Mouse (Mus musculus) limb, embryonic 12.5 days (tissue): ENCODE data around the gene Pofut2. TPM values are rescaled to one million over a fixed set of nuclear protein-coding genes. Genes with fewer than 3 reads are reported as not detected.

ENCODE experiments used
- ATAC-seq: fragments of 200-750 bp; cut with Nextera tagmentation; 2 replicates; pipeline ENCODE4 v1.8.0; 2017; ENCODE audit warnings: low read depth, moderate TSS enrichment; ENCODE audit not compliant: insufficient number of reproducible peaks, insufficient read depth, low FRiP score, low TSS enrichment
- H3K27ac ChIP-seq: fragments of 300-500 bp; sonication (generic); 2 replicates; pipeline ENCODE4 v1.5.1; 2016; ENCODE audit warnings: mild to moderate bottlenecking, moderate library complexity
- H3K27me3 ChIP-seq: fragments of 300-500 bp; sonication (generic); 2 replicates; pipeline ENCODE4 v1.6.1; 2016; ENCODE audit warnings: mild to moderate bottlenecking, moderate library complexity
- H3K36me3 ChIP-seq: fragments of 300-500 bp; sonication (generic); 2 replicates; pipeline ENCODE4 v1.6.1; 2016; ENCODE audit warnings: mild to moderate bottlenecking, moderate library complexity
- H3K4me1 ChIP-seq: fragments of 300-500 bp; sonication (generic); replicated peaks from 2 replicates; pipeline ENCODE4 v1.6.1; 2016
- H3K4me2 ChIP-seq: fragments of 300-500 bp; sonication (generic); 2 replicates; pipeline ENCODE4 v1.6.1; 2016; ENCODE audit warnings: mild to moderate bottlenecking, moderate library complexity
- H3K4me3 ChIP-seq: fragments of 300-500 bp; sonication (generic); replicated peaks from 2 replicates; pipeline ENCODE4 v1.5.1; 2016; ENCODE audit warnings: mild to moderate bottlenecking
- H3K9ac ChIP-seq: fragments of 300-500 bp; sonication (generic); replicated peaks from 2 replicates; pipeline ENCODE4 v1.6.1; 2016; ENCODE audit warnings: mild to moderate bottlenecking, moderate library complexity
- H3K9me3 ChIP-seq: fragments of 300-500 bp; sonication (generic); 2 replicates; pipeline ENCODE4 v1.6.1; 2016; ENCODE audit warnings: mild to moderate bottlenecking, moderate library complexity
- WGBS: fragments of 180-500 bp; shearing (Covaris S2); methylation state at CpG from one replicate; pipeline ENCODE4 v1.1.7; 2016; 5-methylcytosine and 5-hydroxymethylcytosine counted together
- polyA plus RNA-seq: library from polyadenylated mRNA; unstranded; fragments of >200 nt; fragmentation: Nextera tagmentation; extraction: Ambion mirVana; gene quantifications from 2 replicates; pipeline ENCODE4 v1.2.1, GENCODE M21; 2016

Gene Pofut2
- polyA plus RNA-seq, 1 experiment from 2014 or later = 95.6 TPM

DNA sequence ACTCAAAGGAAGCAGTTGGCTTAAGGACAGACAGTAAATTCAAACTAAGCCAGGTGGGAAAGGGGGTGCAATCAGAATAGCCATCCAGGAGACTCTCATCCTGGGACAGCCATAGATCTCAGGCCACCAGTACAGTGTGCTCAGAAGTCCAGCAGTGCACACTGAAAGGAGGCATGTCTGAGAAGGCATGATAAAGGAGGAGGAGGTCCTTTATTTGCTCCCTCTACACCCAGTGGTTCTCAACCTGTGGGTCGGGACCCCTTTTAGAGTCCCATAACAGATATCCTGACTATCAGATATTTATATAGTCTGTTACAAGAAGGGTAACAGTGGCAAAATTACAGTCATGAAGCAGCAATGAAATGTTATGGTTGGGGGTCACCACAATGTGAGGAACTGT, 25.8 kb upstream of the Pofut2 start:
- no peak overlapping the region for H3K4me2 ChIP-seq
- peaks cover 17% of the 10 kb centered on the region for H3K4me1 ChIP-seq
- 0 out of 2 replicates have a peak, but pooled peaks cover 4% of the 10 kb centered on the region for H3K9me3 ChIP-seq
- H3K4me3 ChIP-seq = no peak overlapping the region
- no peak for ATAC-seq
- 78% methylated on average over 1 of the region's 1 CpGs for WGBS
- no peaks in the 10 kb centered on the region for H3K36me3 ChIP-seq
- no peak overlapping the region for H3K9ac ChIP-seq
- H3K27me3 ChIP-seq = no peaks in the 10 kb centered on the region
- H3K27ac ChIP-seq = no peak overlapping the region

DNA sequence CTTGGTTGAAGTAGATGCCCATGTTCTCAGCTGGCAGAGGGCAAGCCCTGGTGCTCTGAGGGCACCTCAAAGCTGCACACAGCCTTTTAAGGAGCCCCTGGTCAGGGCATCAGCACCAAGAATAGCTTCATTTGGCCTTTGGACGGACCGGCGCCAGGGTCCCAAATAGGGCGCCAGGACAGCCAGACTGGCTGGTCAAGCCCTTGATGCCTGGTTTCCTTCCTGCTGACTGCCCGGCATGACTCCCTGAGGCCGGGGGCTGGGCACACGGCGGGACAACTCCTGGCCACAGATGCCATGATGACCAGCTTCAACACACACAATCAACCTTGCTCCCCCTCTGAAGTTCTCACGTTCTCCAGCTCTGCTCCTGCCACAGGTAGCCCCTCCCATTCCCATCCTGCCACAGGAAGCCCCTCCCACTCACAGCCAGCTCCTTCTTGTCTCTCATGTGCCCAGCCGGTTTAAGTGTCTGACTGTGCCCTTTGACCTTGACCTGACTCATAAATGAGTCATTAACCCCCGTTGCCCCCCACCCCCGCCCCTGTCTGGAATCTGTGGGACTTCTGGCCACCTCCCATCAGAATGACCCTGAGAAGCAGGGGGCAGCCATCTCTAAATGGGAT, 23.9 kb upstream of the Pofut2 start:
- Histone ChIP-seq H3K4me3 (no peak overlapping the region), H3K9me3 (0 out of 2 replicates have a peak, but pooled peaks cover 4% of the 10 kb centered on the region), H3K27ac (no peak overlapping the region), H3K4me1 (peaks cover 8% of the 10 kb centered on the region), H3K36me3 (no peaks in the 10 kb centered on the region), H3K27me3 (no peaks in the 10 kb centered on the region), H3K9ac (no peak overlapping the region), H3K4me2 (no peak overlapping the region)
- WGBS = 60% methylated on average over 12 of the region's 12 CpGs
- no peak for ATAC-seq

DNA sequence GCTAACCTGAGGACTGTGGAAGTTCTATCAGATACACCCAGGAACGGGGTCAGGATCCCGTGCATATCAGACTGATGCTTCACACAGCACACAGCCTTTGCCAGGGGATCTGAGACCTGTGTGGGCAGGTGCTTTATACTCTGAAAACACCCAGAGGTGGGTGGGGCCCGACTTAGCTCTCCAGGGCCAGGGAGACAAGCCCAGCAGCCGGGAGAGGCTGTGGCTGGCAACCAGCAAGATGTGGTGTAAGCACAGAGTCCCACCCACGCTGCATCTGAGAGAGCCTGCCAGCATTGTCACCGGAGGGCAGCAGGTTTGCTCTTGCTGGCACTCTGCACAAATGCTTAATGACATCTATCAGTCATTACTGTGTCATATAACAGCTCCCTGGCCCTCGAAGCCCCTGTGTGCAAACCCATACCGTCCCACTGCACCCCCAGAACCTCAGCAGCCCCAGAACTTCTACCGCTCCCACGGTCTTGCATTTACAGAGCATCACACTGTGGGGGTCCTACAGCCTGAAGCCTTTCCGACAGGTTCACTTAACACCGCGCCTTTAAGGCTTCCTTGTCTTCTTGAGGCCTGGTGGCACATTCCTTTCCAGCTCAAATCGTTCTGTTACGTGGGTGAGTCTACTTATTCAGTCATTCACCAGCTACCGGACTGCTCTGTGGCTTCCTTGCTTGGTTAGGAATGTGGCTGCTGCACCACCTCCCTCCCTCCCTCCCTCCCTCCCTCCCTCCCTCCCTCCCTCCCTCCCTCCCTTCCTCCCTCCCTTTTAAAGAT, 21.0 kb upstream of the Pofut2 start:
- no peaks in the 10 kb centered on the region for H3K36me3 ChIP-seq
- WGBS = 72% methylated on average over 16 of the region's 16 CpGs
- H3K9me3 ChIP-seq = 0 out of 2 replicates have a peak, but pooled peaks cover 4% of the 10 kb centered on the region
- H3K9ac ChIP-seq = no peak overlapping the region
- no peak overlapping the region for H3K27ac ChIP-seq
- ATAC-seq = no peak
- H3K4me3 ChIP-seq = no peak overlapping the region
- H3K4me1 ChIP-seq = no peaks in the 10 kb centered on the region
- no peak overlapping the region for H3K4me2 ChIP-seq
- no peaks in the 10 kb centered on the region for H3K27me3 ChIP-seq

DNA sequence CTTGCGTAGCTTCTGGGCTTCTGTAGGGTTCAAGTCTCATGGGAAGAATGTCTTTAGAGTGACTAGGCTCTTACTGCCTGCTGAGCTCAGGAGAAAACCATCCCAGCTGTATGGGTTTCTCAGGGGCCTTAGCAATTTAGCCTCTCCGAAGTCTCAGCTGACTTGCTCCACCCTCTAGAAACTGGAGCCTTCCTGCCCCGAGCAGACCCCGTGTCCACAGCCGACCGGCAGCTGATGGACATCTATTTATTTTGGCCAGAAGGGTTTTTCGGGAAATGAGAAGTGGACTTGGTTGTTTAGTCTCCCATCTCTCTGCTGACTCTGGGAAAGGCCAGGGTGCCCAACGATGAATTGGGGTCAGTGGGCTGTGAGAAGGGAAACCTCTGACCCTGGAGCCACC, 18.3 kb upstream of the Pofut2 start:
- no peaks in the 10 kb centered on the region for H3K36me3 ChIP-seq
- no peak overlapping the region for H3K27ac ChIP-seq
- H3K9me3 ChIP-seq = 0 out of 2 replicates have a peak, but pooled peaks cover 4% of the 10 kb centered on the region
- 88% methylated on average over 8 of the region's 8 CpGs for WGBS
- ATAC-seq = no peak
- H3K4me1 ChIP-seq = no peaks in the 10 kb centered on the region
- no peak overlapping the region for H3K4me2 ChIP-seq
- no peak overlapping the region for H3K4me3 ChIP-seq
- no peak overlapping the region for H3K9ac ChIP-seq
- H3K27me3 ChIP-seq = no peaks in the 10 kb centered on the region

DNA sequence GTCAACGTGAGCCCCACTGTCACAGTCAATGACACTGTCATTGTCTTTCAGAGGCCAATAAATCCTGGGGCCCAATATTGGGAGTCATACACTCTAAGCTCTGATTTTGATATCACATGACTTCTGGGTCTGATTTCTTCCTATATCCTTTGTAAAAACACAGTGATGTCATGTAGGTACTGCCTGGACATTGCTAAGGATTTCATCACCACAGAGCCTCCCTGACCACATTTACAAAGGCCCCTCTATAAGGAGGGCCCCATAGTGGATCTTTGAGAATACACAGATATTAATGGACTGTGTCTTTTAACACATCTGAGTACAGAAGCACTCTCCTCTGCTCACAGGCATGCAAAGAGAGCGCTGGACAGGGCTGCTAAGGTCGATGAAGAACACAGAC, 16.6 kb upstream of the Pofut2 start:
- H3K4me1 ChIP-seq = peaks cover 3% of the 10 kb centered on the region; the same call in 1 of the 2 replicates
- ATAC-seq = no peak
- WGBS = 81% methylated on average over 3 of the region's 3 CpGs
- H3K9me3 ChIP-seq = no peaks in the 10 kb centered on the region
- no peaks in the 10 kb centered on the region for H3K27me3 ChIP-seq
- no peak overlapping the region for H3K4me2 ChIP-seq
- no peak overlapping the region for H3K4me3 ChIP-seq
- no peak overlapping the region for H3K27ac ChIP-seq
- H3K36me3 ChIP-seq = no peaks in the 10 kb centered on the region
- H3K9ac ChIP-seq = no peak overlapping the region

DNA sequence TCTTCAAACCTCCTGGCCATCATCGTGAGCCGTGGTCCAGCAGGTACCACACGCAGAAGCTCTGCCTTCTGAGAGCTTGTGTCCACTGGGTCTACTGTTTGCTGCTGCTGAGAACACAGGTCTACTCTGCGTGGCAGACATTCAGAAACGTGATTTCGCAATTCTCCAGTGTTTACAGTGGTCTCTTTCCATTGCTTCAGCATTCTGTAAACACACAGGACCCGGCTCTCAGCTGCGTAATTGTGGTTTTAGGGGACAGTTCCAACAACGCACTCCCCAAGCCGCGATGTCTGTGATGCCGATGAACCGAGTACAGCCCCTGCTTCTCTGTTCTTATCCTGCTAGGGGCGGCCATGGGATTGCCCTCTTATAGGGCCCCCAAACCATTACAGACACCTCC, 16.1 kb upstream of the Pofut2 start:
- no peak overlapping the region for H3K4me3 ChIP-seq
- no peak for ATAC-seq
- no peaks in the 10 kb centered on the region for H3K36me3 ChIP-seq
- no peak overlapping the region for H3K9ac ChIP-seq
- 86% methylated on average over 14 of the region's 14 CpGs for WGBS
- peaks cover 8% of the 10 kb centered on the region for H3K4me1 ChIP-seq
- no peak overlapping the region for H3K4me2 ChIP-seq
- H3K27me3 ChIP-seq = no peaks in the 10 kb centered on the region
- no peaks in the 10 kb centered on the region for H3K9me3 ChIP-seq
- no peak overlapping the region for H3K27ac ChIP-seq

DNA sequence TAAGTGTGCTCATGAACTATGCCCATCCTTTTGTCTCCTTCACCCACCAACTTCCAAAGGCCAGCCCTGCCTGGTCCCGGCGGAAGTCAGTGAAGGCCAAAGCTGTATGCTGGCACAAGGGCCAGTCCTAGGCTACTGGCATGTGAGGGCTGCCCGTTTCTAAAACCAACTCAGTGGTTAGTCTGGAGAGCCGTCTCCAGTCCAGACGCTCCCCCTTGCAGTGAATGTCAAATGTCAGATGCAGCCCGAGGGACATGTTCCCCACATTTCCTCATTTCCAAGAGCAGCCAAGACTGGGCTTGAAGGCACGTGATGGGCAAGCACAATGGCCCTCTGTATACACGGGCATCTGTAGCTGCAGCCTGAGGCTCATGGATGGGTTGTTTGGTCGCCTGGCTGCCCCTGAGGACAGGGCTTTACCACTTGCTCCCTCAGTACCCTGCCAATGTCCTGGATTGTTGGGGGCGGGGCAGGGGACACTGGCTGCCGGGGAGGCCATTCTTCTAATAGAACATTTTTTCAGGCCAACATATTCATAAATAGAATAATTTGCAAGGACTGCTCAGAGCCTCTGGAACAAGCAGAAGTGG, 15.4 kb upstream of the Pofut2 start:
- WGBS = 75% methylated on average over 11 of the region's 11 CpGs
- Histone ChIP-seq H3K9ac (no peak overlapping the region), H3K4me3 (no peak overlapping the region), H3K9me3 (no peaks in the 10 kb centered on the region), H3K4me2 (no peak overlapping the region), H3K36me3 (no peaks in the 10 kb centered on the region), H3K27ac (no peak overlapping the region), H3K27me3 (no peaks in the 10 kb centered on the region), H3K4me1 (peaks cover 10% of the 10 kb centered on the region)
- ATAC-seq = no peak

DNA sequence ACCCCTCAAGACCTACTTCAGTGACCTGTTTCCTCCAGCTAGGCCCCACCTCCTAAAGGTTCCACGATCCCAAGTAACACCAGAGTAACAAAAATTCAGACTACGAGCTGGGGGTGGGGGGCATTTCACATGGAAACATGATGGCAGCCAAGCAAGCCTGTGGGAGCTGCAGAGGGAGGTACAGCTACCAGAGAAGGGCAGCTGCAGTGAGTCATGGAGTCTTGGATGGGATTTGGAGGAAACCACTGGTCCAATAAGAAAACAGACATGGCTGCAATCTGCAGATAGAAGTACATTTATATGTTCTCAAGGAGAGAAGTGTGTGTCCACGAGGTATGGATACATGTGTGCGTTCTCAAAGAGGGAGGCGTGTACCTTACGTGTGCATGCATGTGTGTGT, 14.2 kb upstream of the Pofut2 start:
- H3K9me3 ChIP-seq = no peaks in the 10 kb centered on the region
- 88% methylated on average over 6 of the region's 6 CpGs for WGBS
- no peak overlapping the region for H3K27ac ChIP-seq
- no peak for ATAC-seq
- no peaks in the 10 kb centered on the region for H3K27me3 ChIP-seq
- H3K9ac ChIP-seq = no peak overlapping the region
- H3K36me3 ChIP-seq = no peaks in the 10 kb centered on the region
- H3K4me1 ChIP-seq = peaks cover 10% of the 10 kb centered on the region
- H3K4me3 ChIP-seq = no peak overlapping the region
- no peak overlapping the region for H3K4me2 ChIP-seq

DNA sequence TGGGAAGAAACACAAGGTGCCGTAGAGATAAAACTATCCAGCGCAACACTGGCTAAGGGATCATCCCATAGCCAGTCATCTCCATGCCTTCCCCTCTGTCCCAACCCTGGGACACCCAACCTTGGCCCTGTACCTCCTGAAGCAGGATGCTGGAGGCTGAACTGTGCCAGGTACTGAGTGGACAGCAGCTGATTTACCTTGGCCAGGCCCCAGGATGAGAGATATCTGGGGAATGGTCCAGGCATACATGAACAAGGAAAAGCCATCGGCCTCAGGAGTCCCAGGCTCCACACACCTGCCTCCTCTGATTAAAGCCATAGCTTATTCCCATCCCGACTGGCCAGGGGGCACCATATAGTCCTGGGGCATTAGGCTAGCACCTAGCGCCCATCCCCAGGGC, 12.0 kb upstream of the Pofut2 start:
- 88% methylated on average over 5 of the region's 5 CpGs for WGBS
- Histone ChIP-seq H3K9ac (no peak overlapping the region), H3K4me2 (no peak overlapping the region), H3K27me3 (no peaks in the 10 kb centered on the region), H3K27ac (no peak overlapping the region), H3K9me3 (no peaks in the 10 kb centered on the region), H3K4me3 (no peak overlapping the region), H3K4me1 (peaks cover 23% of the 10 kb centered on the region), H3K36me3 (no peaks in the 10 kb centered on the region)
- ATAC-seq = no peak

DNA sequence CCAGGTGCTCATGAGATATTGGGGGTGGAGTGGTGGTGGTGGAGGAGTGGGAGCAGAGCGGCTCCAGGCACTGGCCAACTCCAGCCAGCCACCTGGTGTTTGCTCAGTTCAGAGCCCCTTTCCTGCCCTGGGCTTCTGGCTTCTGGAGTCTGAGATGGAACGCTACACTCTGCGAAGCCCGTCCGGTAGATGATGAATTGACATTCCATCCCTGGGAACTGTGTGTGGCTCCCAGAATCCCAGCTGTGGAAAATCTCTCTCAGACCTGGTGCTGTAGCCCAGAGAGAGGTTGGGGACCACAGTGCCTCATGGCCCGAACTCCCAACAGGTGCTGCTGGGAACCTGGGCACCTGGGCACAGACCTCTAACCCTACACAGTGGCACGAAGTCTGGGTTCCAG, 11.3 kb upstream of the Pofut2 start:
- WGBS = 49% methylated on average over 7 of the region's 7 CpGs
- H3K4me2 ChIP-seq = no peak overlapping the region
- no peaks in the 10 kb centered on the region for H3K27me3 ChIP-seq
- H3K9me3 ChIP-seq = no peaks in the 10 kb centered on the region
- no peak for ATAC-seq
- H3K27ac ChIP-seq = peak overlapping the region; percentile 41; the same call in 1 of the 2 replicates
- no peaks in the 10 kb centered on the region for H3K36me3 ChIP-seq
- H3K4me1 ChIP-seq = peaks cover 30% of the 10 kb centered on the region
- no peak overlapping the region for H3K9ac ChIP-seq
- no peak overlapping the region for H3K4me3 ChIP-seq

DNA sequence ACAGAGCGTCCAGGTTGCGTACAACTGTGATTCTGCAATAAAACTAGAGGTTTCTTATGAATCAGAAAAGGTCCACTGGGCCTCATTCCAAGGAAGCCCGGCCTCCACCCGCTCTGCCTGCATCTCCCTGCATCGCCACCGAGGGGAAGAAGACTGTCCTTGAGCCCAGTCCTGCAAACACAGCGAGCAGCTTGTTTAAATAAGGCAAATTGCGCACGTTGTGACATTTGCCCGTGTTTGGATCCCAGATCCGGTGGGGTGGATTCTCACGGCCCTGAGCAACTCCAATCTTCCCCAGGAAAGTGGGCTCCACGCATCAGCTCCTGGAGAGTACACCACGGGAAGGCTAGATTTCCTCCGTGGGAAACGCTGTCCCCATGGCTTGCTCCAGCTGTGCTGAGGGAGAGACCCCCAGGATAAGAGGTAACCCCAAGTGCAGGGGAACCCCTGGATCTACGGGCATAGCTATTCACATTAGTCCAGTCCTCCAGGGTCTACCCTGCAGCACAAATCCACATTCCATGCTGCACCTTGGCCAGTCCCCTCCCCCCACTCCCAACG, 7.7 kb upstream of the Pofut2 start:
- WGBS = 59% methylated on average over 18 of the region's 18 CpGs
- Histone ChIP-seq H3K27ac (no peak overlapping the region), H3K9me3 (no peaks in the 10 kb centered on the region), H3K27me3 (no peaks in the 10 kb centered on the region), H3K4me3 (no peak overlapping the region), H3K9ac (no peak overlapping the region), H3K4me1 (peaks cover 37% of the 10 kb centered on the region), H3K36me3 (no peaks in the 10 kb centered on the region), H3K4me2 (no peak overlapping the region)
- no peak for ATAC-seq
